Mouse (Mus musculus): ENCODE data around the gene Bcat1. TPM values are rescaled to one million over a fixed set of nuclear protein-coding genes. Genes with fewer than 3 reads are reported as not detected.

The Bcat1 gene
- polyA plus RNA-seq, 1 experiment = 141 TPM

- Histone ChIP-seq H3K36me3 (ENCODE audit: control insufficient read depth, insufficient read depth, low read length, poor library complexity, severe bottlenecking) (no peaks in the 10 kb centered on the region), H3K27me3 (ENCODE audit: control insufficient read depth, insufficient read depth, low read length, poor library complexity, severe bottlenecking) (no peaks in the 10 kb centered on the region), H3K9ac (ENCODE audit: low read depth, poor library complexity, severe bottlenecking) (no peak overlapping the region), H3K4me1 (ENCODE audit: control insufficient read depth, insufficient read depth, low read length) (no peaks in the 10 kb centered on the region), H3K27ac (ENCODE audit: insufficient read depth, low read length) (no peak overlapping the region), H3K9me3 (replicated peaks; ENCODE audit: control insufficient read depth, insufficient read depth, low read length, poor library complexity, severe bottlenecking) (no peaks in the 10 kb centered on the region), H3K4me3 (ENCODE audit: low read depth, low read length) (no peak overlapping the region)
- TF ChIP-seq POLR2A (IDR thresholded peaks at IDR 0.05; ENCODE audit: insufficient read depth, low read length) (no peak), CTCF (IDR thresholded peaks at IDR 0.05; ENCODE audit: low read depth, low read length) (no peak), EP300 (IDR thresholded peaks at IDR 0.05; ENCODE audit: insufficient read depth, low read depth, low read length) (no peak)
Observed at GRCm38 (mm10) chr6:144987676-144988075, 88.3 kb downstream of the Bcat1 start.

GRCm38 (mm10) chr6:144987216-144987615 lies 88.8 kb downstream of the Bcat1 start:
- H3K4me1 ChIP-seq (ENCODE audit: control insufficient read depth, insufficient read depth, low read length) = no peaks in the 10 kb centered on the region
- no peak for TF ChIP-seq CTCF (IDR thresholded peaks at IDR 0.05; ENCODE audit: low read depth, low read length)
- TF ChIP-seq EP300 (IDR thresholded peaks at IDR 0.05; ENCODE audit: insufficient read depth, low read depth, low read length) = no peak
- no peak for TF ChIP-seq POLR2A (IDR thresholded peaks at IDR 0.05; ENCODE audit: insufficient read depth, low read length)
- no peaks in the 10 kb centered on the region for H3K36me3 ChIP-seq (ENCODE audit: control insufficient read depth, insufficient read depth, low read length, poor library complexity, severe bottlenecking)
- no peaks in the 10 kb centered on the region for H3K9me3 ChIP-seq (replicated peaks; ENCODE audit: control insufficient read depth, insufficient read depth, low read length, poor library complexity, severe bottlenecking)
- H3K9ac ChIP-seq (ENCODE audit: low read depth, poor library complexity, severe bottlenecking) = no peak overlapping the region
- H3K27ac ChIP-seq (ENCODE audit: insufficient read depth, low read length) = no peak overlapping the region
- no peak overlapping the region for H3K4me3 ChIP-seq (ENCODE audit: low read depth, low read length)
- no peaks in the 10 kb centered on the region for H3K27me3 ChIP-seq (ENCODE audit: control insufficient read depth, insufficient read depth, low read length, poor library complexity, severe bottlenecking)

- no peak overlapping the region for H3K27ac ChIP-seq (ENCODE audit: insufficient read depth, low read length)
- H3K9ac ChIP-seq (ENCODE audit: low read depth, poor library complexity, severe bottlenecking) = no peak overlapping the region
- no peak for TF ChIP-seq POLR2A (IDR thresholded peaks at IDR 0.05; ENCODE audit: insufficient read depth, low read length)
- no peak for TF ChIP-seq CTCF (IDR thresholded peaks at IDR 0.05; ENCODE audit: low read depth, low read length)
- no peak for TF ChIP-seq EP300 (IDR thresholded peaks at IDR 0.05; ENCODE audit: insufficient read depth, low read depth, low read length)
- no peaks in the 10 kb centered on the region for H3K9me3 ChIP-seq (replicated peaks; ENCODE audit: control insufficient read depth, insufficient read depth, low read length, poor library complexity, severe bottlenecking)
- H3K4me1 ChIP-seq (ENCODE audit: control insufficient read depth, insufficient read depth, low read length) = no peaks in the 10 kb centered on the region
- no peak overlapping the region for H3K4me3 ChIP-seq (ENCODE audit: low read depth, low read length)
- H3K27me3 ChIP-seq (ENCODE audit: control insufficient read depth, insufficient read depth, low read length, poor library complexity, severe bottlenecking) = no peaks in the 10 kb centered on the region
- H3K36me3 ChIP-seq (ENCODE audit: control insufficient read depth, insufficient read depth, low read length, poor library complexity, severe bottlenecking) = no peaks in the 10 kb centered on the region
Observed at GRCm38 (mm10) chr6:144984221-144984620, 91.8 kb downstream of the Bcat1 start.

- Histone ChIP-seq H3K9me3 (replicated peaks; ENCODE audit: control insufficient read depth, insufficient read depth, low read length, poor library complexity, severe bottlenecking) (no peaks in the 10 kb centered on the region), H3K4me1 (ENCODE audit: control insufficient read depth, insufficient read depth, low read length) (no peaks in the 10 kb centered on the region), H3K27ac (ENCODE audit: insufficient read depth, low read length) (no peak overlapping the region), H3K36me3 (ENCODE audit: control insufficient read depth, insufficient read depth, low read length, poor library complexity, severe bottlenecking) (no peaks in the 10 kb centered on the region), H3K27me3 (ENCODE audit: control insufficient read depth, insufficient read depth, low read length, poor library complexity, severe bottlenecking) (no peaks in the 10 kb centered on the region), H3K9ac (ENCODE audit: low read depth, poor library complexity, severe bottlenecking) (no peak overlapping the region), H3K4me3 (ENCODE audit: low read depth, low read length) (no peak overlapping the region)
- TF ChIP-seq POLR2A (IDR thresholded peaks at IDR 0.05; ENCODE audit: insufficient read depth, low read length) (no peak), CTCF (IDR thresholded peaks at IDR 0.05; ENCODE audit: low read depth, low read length) (no peak), EP300 (IDR thresholded peaks at IDR 0.05; ENCODE audit: insufficient read depth, low read depth, low read length) (no peak)
Observed at GRCm38 (mm10) chr6:144982093-144982492, 93.9 kb downstream of the Bcat1 start.

GRCm38 (mm10) chr6:144972351-144972750 lies 103.6 kb downstream of the Bcat1 start:
- H3K27ac ChIP-seq (ENCODE audit: insufficient read depth, low read length) = no peak overlapping the region
- no peak for TF ChIP-seq EP300 (IDR thresholded peaks at IDR 0.05; ENCODE audit: insufficient read depth, low read depth, low read length)
- no peak for TF ChIP-seq CTCF (IDR thresholded peaks at IDR 0.05; ENCODE audit: low read depth, low read length)
- TF ChIP-seq POLR2A (IDR thresholded peaks at IDR 0.05; ENCODE audit: insufficient read depth, low read length) = no peak
- H3K4me3 ChIP-seq (ENCODE audit: low read depth, low read length) = no peak overlapping the region
- no peak overlapping the region for H3K9ac ChIP-seq (ENCODE audit: low read depth, poor library complexity, severe bottlenecking)
- H3K27me3 ChIP-seq (ENCODE audit: control insufficient read depth, insufficient read depth, low read length, poor library complexity, severe bottlenecking) = no peaks in the 10 kb centered on the region
- no peaks in the 10 kb centered on the region for H3K4me1 ChIP-seq (ENCODE audit: control insufficient read depth, insufficient read depth, low read length)
- no peaks in the 10 kb centered on the region for H3K36me3 ChIP-seq (ENCODE audit: control insufficient read depth, insufficient read depth, low read length, poor library complexity, severe bottlenecking)
- H3K9me3 ChIP-seq (replicated peaks; ENCODE audit: control insufficient read depth, insufficient read depth, low read length, poor library complexity, severe bottlenecking) = 0 out of 2 replicates have a peak, but pooled peaks cover 2% of the 10 kb centered on the region

GRCm38 (mm10) chr6:144970900-144971299 lies 105.1 kb downstream of the Bcat1 start:
- H3K4me1 ChIP-seq (ENCODE audit: control insufficient read depth, insufficient read depth, low read length) = no peaks in the 10 kb centered on the region
- no peak overlapping the region for H3K9ac ChIP-seq (ENCODE audit: low read depth, poor library complexity, severe bottlenecking)
- no peaks in the 10 kb centered on the region for H3K27me3 ChIP-seq (ENCODE audit: control insufficient read depth, insufficient read depth, low read length, poor library complexity, severe bottlenecking)
- no peak for TF ChIP-seq EP300 (IDR thresholded peaks at IDR 0.05; ENCODE audit: insufficient read depth, low read depth, low read length)
- TF ChIP-seq CTCF (IDR thresholded peaks at IDR 0.05; ENCODE audit: low read depth, low read length) = peak; percentile 74
- no peaks in the 10 kb centered on the region for H3K36me3 ChIP-seq (ENCODE audit: control insufficient read depth, insufficient read depth, low read length, poor library complexity, severe bottlenecking)
- no peak overlapping the region for H3K4me3 ChIP-seq (ENCODE audit: low read depth, low read length)
- H3K9me3 ChIP-seq (replicated peaks; ENCODE audit: control insufficient read depth, insufficient read depth, low read length, poor library complexity, severe bottlenecking) = 0 out of 2 replicates have a peak, but pooled peaks cover 2% of the 10 kb centered on the region
- H3K27ac ChIP-seq (ENCODE audit: insufficient read depth, low read length) = no peak overlapping the region

Measured in ES-Bruce4 (cell line).